Mouse (Mus musculus) liver, adult 2 months (tissue): ENCODE data around the gene Btk.

Experiments
- CTCF ChIP-seq: fragments of 200-500 bp; IDR thresholded peaks from 2 replicates; pipeline ENCODE4 v1.5.1; 2011; ENCODE audit warnings: low read depth, low read length, control low read depth
- POLR2A ChIP-seq: fragments of 200-500 bp; IDR thresholded peaks from 2 replicates; pipeline ENCODE4 v1.6.1; 2011; ENCODE audit warnings: low read length, control low read depth; ENCODE audit not compliant: insufficient read depth; ENCODE audit errors: extremely low read depth

- TF ChIP-seq CTCF (no peak), POLR2A (no peak)
These were observed 30.0 kb downstream of the Btk start for GRCm38 (mm10) chrX:134553326-134553725.
